Mouse (Mus musculus): ENCODE measurements at regions not wholly inside any gene's neighbourhood (a gene's known extent, or its start where the extent isn't known, plus 50 kb on each side); places are given as distances from the start of the nearest gene placed in this dataset.
"Not testable (repeated sequence)": the region's sequence is repeated elsewhere in the genome, so short reads cannot be mapped to it uniquely, and the experiment has no call there.

DNA sequence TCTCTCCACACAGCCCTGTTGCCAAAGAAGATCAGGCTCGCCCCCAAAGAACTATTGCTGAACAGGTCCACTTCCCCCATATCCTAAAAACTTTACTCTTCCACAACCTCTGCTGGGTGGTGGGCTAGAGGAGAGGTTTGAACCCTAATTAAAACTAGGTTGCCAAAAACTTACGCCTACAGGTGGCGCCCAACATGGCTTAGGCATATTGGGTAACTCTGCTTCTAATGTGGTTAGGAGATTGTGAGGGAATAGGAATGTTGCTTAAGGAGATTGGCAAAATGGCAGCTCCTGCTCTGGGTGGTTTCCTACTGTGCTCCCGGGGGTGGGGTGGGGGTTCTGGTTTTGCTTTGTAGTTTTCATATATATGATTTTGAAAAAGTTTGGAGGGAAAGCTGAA is 95.0 kb upstream of the Lemd2 start:
- no peaks in the 10 kb centered on the region for H3K27me3 ChIP-seq (replicated peaks; ENCODE audit: control insufficient read depth, insufficient read depth, low read length)
- ATAC-seq (replicated peaks; ENCODE audit: low FRiP score) = no peak
- H3K9ac ChIP-seq (ENCODE audit: low read depth, low read length) = no peak overlapping the region
- H3K27ac ChIP-seq (ENCODE audit: low read depth, low read length) = no peak overlapping the region
- no peak overlapping the region for H3K4me3 ChIP-seq (ENCODE audit: low read depth, low read length)
- DNase-seq (ENCODE audit: low spot score) = no peak
- WGBS = 71% methylated on average over 4 of the region's 4 CpGs
- no peaks in the 10 kb centered on the region for H3K9me3 ChIP-seq (ENCODE audit: control insufficient read depth, low read length)
- no peak overlapping the region for H3K4me2 ChIP-seq
- no peaks in the 10 kb centered on the region for H3K4me1 ChIP-seq (replicated peaks; ENCODE audit: control insufficient read depth, insufficient read depth, low read length)
- H3K36me3 ChIP-seq (ENCODE audit: control insufficient read depth, insufficient read depth, low read length) = no peaks in the 10 kb centered on the region

DNA sequence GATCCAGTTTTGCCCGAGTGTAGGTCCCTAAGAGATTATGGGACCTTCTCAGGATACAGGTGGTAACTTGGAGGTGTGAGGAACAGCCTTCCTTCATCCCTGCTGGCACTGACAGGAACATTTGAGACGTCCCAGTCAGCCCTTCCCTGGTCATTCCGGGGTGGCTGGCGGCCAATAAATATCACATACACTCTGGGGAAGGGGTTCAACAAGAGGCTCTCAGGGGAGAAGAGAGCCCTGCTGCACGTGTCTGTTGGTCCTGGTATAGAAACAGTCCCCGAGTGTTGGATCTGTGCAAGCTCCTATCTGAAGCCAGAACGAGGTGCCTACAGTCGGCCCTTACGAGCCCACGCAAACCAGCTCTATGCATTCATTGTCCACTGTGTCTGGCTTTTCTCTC is 94.1 kb upstream of the Lemd2 start:
- DNase-seq (ENCODE audit: low spot score) (no peak), ATAC-seq (replicated peaks; ENCODE audit: low FRiP score) (no peak)
- WGBS = 81% methylated on average over 10 of the region's 10 CpGs
- H3K9me3 ChIP-seq (ENCODE audit: control insufficient read depth, low read length) = no peaks in the 10 kb centered on the region
- no peak overlapping the region for H3K4me2 ChIP-seq
- no peaks in the 10 kb centered on the region for H3K36me3 ChIP-seq (ENCODE audit: control insufficient read depth, insufficient read depth, low read length)
- H3K4me1 ChIP-seq (replicated peaks; ENCODE audit: control insufficient read depth, insufficient read depth, low read length) = no peaks in the 10 kb centered on the region
- no peak overlapping the region for H3K27ac ChIP-seq (ENCODE audit: low read depth, low read length)
- H3K9ac ChIP-seq (ENCODE audit: low read depth, low read length) = no peak overlapping the region
- H3K27me3 ChIP-seq (replicated peaks; ENCODE audit: control insufficient read depth, insufficient read depth, low read length) = no peaks in the 10 kb centered on the region
- no peak overlapping the region for H3K4me3 ChIP-seq (ENCODE audit: low read depth, low read length)

DNA sequence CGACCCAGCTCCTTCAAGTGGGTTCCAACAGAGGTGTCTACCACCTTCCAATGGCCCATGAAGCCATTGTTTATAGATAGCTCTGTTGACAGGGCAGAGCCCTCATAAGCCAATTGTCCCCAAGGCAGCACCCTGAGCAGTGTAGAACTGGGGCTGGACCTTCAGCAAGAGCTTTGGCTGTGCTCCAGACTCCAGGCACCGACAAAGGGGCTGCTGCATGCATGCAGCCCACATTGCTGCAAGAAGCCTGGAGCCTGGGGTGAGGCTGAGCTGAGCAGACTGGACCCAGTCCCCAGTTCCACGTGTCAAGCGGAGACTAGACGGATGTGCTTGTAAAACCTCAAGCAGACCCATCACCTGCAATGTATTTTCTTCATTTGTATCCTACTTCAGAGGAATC is 91.9 kb upstream of the Lemd2 start:
- Histone ChIP-seq H3K4me3 (ENCODE audit: low read depth, low read length) (no peak overlapping the region), H3K9me3 (ENCODE audit: control insufficient read depth, low read length) (no peaks in the 10 kb centered on the region; the same call in 1 of the 2 replicates), H3K9ac (ENCODE audit: low read depth, low read length) (no peak overlapping the region), H3K4me2 (no peak overlapping the region), H3K27me3 (replicated peaks; ENCODE audit: control insufficient read depth, insufficient read depth, low read length) (no peaks in the 10 kb centered on the region), H3K27ac (ENCODE audit: low read depth, low read length) (no peak overlapping the region), H3K4me1 (replicated peaks; ENCODE audit: control insufficient read depth, insufficient read depth, low read length) (no peaks in the 10 kb centered on the region), H3K36me3 (ENCODE audit: control insufficient read depth, insufficient read depth, low read length) (no peaks in the 10 kb centered on the region)
- DNase-seq (ENCODE audit: low spot score) = no peak
- no peak for ATAC-seq (replicated peaks; ENCODE audit: low FRiP score)
- WGBS = 80% methylated on average over 5 of the region's 5 CpGs

DNA sequence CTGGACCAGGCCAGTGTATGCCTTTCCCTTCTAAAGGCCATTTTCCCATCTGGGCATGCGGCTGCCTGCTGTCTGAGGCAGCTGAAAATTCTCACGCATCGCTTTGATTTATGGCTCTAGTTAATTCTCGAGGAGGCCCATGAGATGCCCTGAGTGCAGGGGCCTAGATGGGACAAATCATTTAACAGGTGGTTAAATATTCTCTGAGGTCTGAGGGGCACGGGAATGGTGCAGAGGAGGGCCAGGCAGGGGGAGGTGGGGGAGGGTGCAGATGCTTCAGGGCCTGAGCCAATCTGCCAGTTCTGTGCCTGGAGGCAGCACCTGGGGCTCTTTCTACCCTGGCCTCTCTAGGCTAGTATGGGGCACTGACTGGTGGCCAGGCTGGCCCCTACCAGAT is 89.9 kb upstream of the Lemd2 start:
- Histone ChIP-seq H3K36me3 (ENCODE audit: control insufficient read depth, insufficient read depth, low read length) (no peaks in the 10 kb centered on the region), H3K4me3 (ENCODE audit: low read depth, low read length) (no peak overlapping the region), H3K27me3 (replicated peaks; ENCODE audit: control insufficient read depth, insufficient read depth, low read length) (no peaks in the 10 kb centered on the region), H3K9ac (ENCODE audit: low read depth, low read length) (no peak overlapping the region), H3K4me2 (no peak overlapping the region), H3K9me3 (ENCODE audit: control insufficient read depth, low read length) (peaks cover 4% of the 10 kb centered on the region), H3K4me1 (replicated peaks; ENCODE audit: control insufficient read depth, insufficient read depth, low read length) (no peaks in the 10 kb centered on the region), H3K27ac (ENCODE audit: low read depth, low read length) (no peak overlapping the region)
- WGBS = 67% methylated on average over 5 of the region's 5 CpGs
- ATAC-seq (replicated peaks; ENCODE audit: low FRiP score) (no peak), DNase-seq (ENCODE audit: low spot score) (no peak)

DNA sequence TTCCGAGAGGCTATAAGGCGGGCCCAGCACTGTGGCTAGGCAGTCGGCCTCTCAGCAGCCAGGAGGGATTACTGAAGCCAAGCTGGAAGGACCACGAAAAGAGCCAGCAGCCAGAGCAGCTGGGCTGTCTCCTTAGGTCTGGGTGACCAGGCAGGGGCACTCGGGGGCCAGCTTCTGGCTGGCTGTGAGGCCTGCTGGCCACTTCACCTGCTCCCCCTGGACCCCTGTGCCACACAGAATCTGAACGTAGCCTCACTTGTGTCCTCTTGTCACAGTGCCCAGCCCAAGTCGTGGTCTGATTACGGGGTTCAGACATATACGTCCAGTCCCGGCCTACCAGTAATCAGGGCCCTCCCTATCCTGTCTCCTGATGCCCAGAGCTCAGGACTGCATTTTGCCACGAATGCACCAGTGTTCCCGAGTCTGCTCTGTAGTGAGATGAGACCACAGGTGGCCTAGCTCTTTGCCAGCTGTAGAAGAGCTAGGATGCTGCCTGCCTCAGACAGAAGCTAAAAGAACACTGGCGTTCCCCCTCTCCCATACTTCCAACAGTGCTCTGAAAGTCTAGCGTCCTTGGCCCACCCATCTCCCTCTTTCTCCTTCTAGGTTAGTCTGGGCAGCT is 89.4 kb upstream of the Lemd2 start:
- Histone ChIP-seq H3K4me2 (no peak overlapping the region), H3K9me3 (ENCODE audit: control insufficient read depth, low read length) (peaks cover 4% of the 10 kb centered on the region), H3K4me1 (replicated peaks; ENCODE audit: control insufficient read depth, insufficient read depth, low read length) (no peaks in the 10 kb centered on the region), H3K9ac (ENCODE audit: low read depth, low read length) (no peak overlapping the region), H3K4me3 (ENCODE audit: low read depth, low read length) (no peak overlapping the region), H3K27me3 (replicated peaks; ENCODE audit: control insufficient read depth, insufficient read depth, low read length) (no peaks in the 10 kb centered on the region), H3K36me3 (ENCODE audit: control insufficient read depth, insufficient read depth, low read length) (no peaks in the 10 kb centered on the region), H3K27ac (ENCODE audit: low read depth, low read length) (no peak overlapping the region)
- 82% methylated on average over 14 of the region's 14 CpGs for WGBS
- ATAC-seq (replicated peaks; ENCODE audit: low FRiP score) (no peak), DNase-seq (ENCODE audit: low spot score) (no peak)

DNA sequence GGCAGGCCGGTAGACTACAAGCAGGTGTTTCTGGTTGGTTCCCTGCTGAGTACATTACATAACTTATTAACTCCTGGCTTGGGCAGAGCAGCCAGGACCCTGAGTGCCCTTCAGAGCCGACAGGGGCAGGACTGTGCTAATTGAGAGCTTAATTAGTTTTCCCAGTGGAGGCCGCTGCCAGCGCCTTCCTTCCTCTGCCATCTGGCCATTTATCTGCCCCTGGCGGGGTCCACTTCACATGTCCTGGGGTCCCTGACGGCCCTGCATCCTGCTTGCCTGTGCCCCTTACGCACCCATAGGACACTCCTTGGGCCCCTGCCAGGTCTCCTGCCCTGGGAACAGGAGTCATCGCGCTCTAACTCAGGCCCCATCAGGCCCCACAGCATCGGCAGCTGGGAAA is 87.4 kb upstream of the Lemd2 start:
- ATAC-seq (replicated peaks; ENCODE audit: low FRiP score) (no peak), DNase-seq (ENCODE audit: low spot score) (no peak)
- H3K36me3 ChIP-seq (ENCODE audit: control insufficient read depth, insufficient read depth, low read length) = no peaks in the 10 kb centered on the region
- no peak overlapping the region for H3K4me2 ChIP-seq
- no peak overlapping the region for H3K9ac ChIP-seq (ENCODE audit: low read depth, low read length)
- H3K9me3 ChIP-seq (ENCODE audit: control insufficient read depth, low read length) = peaks cover 4% of the 10 kb centered on the region
- H3K27me3 ChIP-seq (replicated peaks; ENCODE audit: control insufficient read depth, insufficient read depth, low read length) = no peaks in the 10 kb centered on the region
- H3K4me1 ChIP-seq (replicated peaks; ENCODE audit: control insufficient read depth, insufficient read depth, low read length) = no peaks in the 10 kb centered on the region
- WGBS = 88% methylated on average over 10 of the region's 10 CpGs
- no peak overlapping the region for H3K4me3 ChIP-seq (ENCODE audit: low read depth, low read length)
- no peak overlapping the region for H3K27ac ChIP-seq (ENCODE audit: low read depth, low read length)

DNA sequence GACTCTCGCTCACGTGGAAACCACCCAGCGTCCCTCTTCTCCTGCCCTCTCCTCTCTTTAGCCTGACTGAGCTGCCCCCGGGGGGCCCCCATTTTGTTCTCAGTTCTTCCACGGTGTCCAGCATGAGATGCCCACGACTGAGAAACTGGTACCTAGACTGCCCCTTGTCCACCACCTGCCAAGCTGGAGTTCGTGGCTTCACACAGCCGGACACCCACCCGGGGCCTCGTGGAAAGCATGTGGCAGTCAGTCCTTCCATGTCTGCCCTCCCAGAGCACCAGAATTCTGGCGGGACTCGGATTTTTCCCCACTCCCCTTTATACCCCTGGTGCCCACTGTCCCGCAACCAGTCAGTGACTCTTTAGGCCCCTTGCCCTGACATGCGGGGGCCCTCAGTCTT is 86.9 kb upstream of the Lemd2 start:
- Histone ChIP-seq H3K9ac (ENCODE audit: low read depth, low read length) (no peak overlapping the region), H3K9me3 (ENCODE audit: control insufficient read depth, low read length) (peaks cover 4% of the 10 kb centered on the region), H3K4me2 (no peak overlapping the region), H3K27ac (ENCODE audit: low read depth, low read length) (no peak overlapping the region), H3K36me3 (ENCODE audit: control insufficient read depth, insufficient read depth, low read length) (no peaks in the 10 kb centered on the region), H3K4me3 (ENCODE audit: low read depth, low read length) (no peak overlapping the region), H3K4me1 (replicated peaks; ENCODE audit: control insufficient read depth, insufficient read depth, low read length) (no peaks in the 10 kb centered on the region), H3K27me3 (replicated peaks; ENCODE audit: control insufficient read depth, insufficient read depth, low read length) (no peaks in the 10 kb centered on the region)
- 89% methylated on average over 14 of the region's 14 CpGs for WGBS
- ATAC-seq (replicated peaks; ENCODE audit: low FRiP score) (no peak), DNase-seq (ENCODE audit: low spot score) (no peak)

DNA sequence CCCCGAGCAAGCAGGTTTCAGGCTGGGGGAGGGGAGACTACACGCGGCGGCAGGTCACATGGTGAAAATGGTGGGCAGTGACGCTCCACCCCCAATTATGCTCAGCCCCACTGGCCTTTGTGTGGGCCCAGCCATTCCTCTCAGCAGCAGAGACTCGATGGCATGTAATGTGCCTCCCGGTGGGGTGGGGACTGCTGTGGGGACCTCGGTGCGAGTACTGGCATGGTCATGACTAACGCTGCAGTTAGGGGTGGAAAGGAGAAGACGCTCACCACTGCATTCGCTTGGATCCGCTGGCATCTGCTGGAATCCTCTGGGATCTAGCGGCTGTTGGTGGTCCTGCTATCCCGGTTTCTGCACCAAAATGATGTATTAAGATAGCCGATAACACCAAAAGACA is 86.0 kb upstream of the Lemd2 start:
- H3K4me1 ChIP-seq (replicated peaks; ENCODE audit: control insufficient read depth, insufficient read depth, low read length) = no peaks in the 10 kb centered on the region
- peaks cover 4% of the 10 kb centered on the region for H3K9me3 ChIP-seq (ENCODE audit: control insufficient read depth, low read length)
- no peaks in the 10 kb centered on the region for H3K36me3 ChIP-seq (ENCODE audit: control insufficient read depth, insufficient read depth, low read length)
- DNase-seq (ENCODE audit: low spot score) = no peak
- H3K27me3 ChIP-seq (replicated peaks; ENCODE audit: control insufficient read depth, insufficient read depth, low read length) = no peaks in the 10 kb centered on the region
- H3K4me2 ChIP-seq = no peak overlapping the region
- no peak overlapping the region for H3K9ac ChIP-seq (ENCODE audit: low read depth, low read length)
- ATAC-seq (replicated peaks; ENCODE audit: low FRiP score) = no peak
- H3K27ac ChIP-seq (ENCODE audit: low read depth, low read length) = no peak overlapping the region
- no peak overlapping the region for H3K4me3 ChIP-seq (ENCODE audit: low read depth, low read length)
- 92% methylated on average over 16 of the region's 16 CpGs for WGBS

DNA sequence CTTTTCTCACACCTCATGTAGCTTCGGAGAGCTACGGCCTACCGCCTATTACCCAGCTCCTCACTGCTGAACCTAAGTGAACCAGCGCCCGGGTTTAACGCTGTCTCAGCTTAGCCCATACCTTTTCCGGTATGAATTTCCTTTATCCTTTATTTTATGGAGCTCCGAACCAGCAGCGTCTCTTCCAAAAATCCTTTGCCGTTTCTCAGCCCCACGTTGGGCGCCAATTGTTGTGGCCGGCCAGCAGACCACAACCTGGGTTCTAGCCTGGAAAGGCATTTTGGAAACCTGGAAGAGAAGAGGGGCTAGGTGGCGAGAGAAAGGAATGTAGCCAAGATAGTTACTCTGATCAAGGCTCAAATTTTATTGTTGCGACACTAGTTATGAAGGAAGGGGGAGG is 85.5 kb upstream of the Lemd2 start:
- not testable (repeated sequence) for H3K4me1 ChIP-seq (replicated peaks; ENCODE audit: control insufficient read depth, insufficient read depth, low read length); H3K9me3 ChIP-seq (ENCODE audit: control insufficient read depth, low read length); H3K27ac ChIP-seq (ENCODE audit: low read depth, low read length); H3K4me3 ChIP-seq (ENCODE audit: low read depth, low read length); H3K36me3 ChIP-seq (ENCODE audit: control insufficient read depth, insufficient read depth, low read length); DNase-seq (ENCODE audit: low spot score); H3K27me3 ChIP-seq (replicated peaks; ENCODE audit: control insufficient read depth, insufficient read depth, low read length); H3K9ac ChIP-seq (ENCODE audit: low read depth, low read length); ATAC-seq (replicated peaks; ENCODE audit: low FRiP score); H3K4me2 ChIP-seq
- 94% methylated on average over 13 of the region's 15 CpGs for WGBS
